ENCODE assay signal across 15 mouse cellular contexts in genomic region chr6:53497904-53498536, GRCm38 (mm10).
A peak's percentile ranks its signal among the peaks of the same experiment; 100 is the strongest.
DNase-seq lines count a peak whose midpoint lies in the region; ATAC-seq and TF ChIP-seq lines count a peak whose summit lies in the region.
"Had no signal": no experiment of that assay in that cellular context is flagged by ENCODE, and none has a peak within 500 bp of the region (broad histone marks: within the 10 kb centered on the region; RNA-seq: fewer than 3 reads in every experiment).

No protein-coding gene starts in this region.

- H3K4me1 ChIP-seq in lung, postnatal 0 days (ENCODE audit: insufficient read depth, low read depth, low read length), result no peaks in the 10 kb centered on the region
- H3K4me1 ChIP-seq in lung, adult 2 months (ENCODE audit: control insufficient read depth, insufficient read depth, low read length), result peaks cover 9% of the 10 kb centered on the region; the same call in 1 of the 2 replicates
- no peaks in the 10 kb centered on the region for H3K4me1 ChIP-seq in hindbrain, embryonic 16.5 days (ENCODE audit: control insufficient read depth, insufficient read depth, low read depth, low read length)
- H3K4me1 ChIP-seq: liver, embryonic 13.5 days had no signal

- no peak overlapping the region for H3ac ChIP-seq in myocyte (ENCODE audit: control insufficient read depth, insufficient read length)

- no peaks in the 10 kb centered on the region for H3K27me3 ChIP-seq in lung, postnatal 0 days (replicated peaks; ENCODE audit: insufficient read depth, low read length)
- H3K27me3 ChIP-seq in myocyte (ENCODE audit: control insufficient read depth, insufficient read depth, insufficient read length), result no peaks in the 10 kb centered on the region
- no peaks in the 10 kb centered on the region for H3K27me3 ChIP-seq in hindbrain, embryonic 16.5 days (replicated peaks; ENCODE audit: control insufficient read depth, insufficient read depth, low read length)
- H3K27me3 ChIP-seq: embryonic facial prominence, embryonic 12.5 days; liver, embryonic 13.5 days had no signal

- no peak overlapping the region for H3K9ac ChIP-seq in lung, postnatal 0 days (replicated peaks; ENCODE audit: low read depth)
- no peak overlapping the region for H3K9ac ChIP-seq in hindbrain, embryonic 16.5 days (ENCODE audit: low read depth, low read length)
- H3K9ac ChIP-seq: embryonic facial prominence, embryonic 12.5 days; liver, embryonic 13.5 days had no signal

- no peaks in the 10 kb centered on the region for H3K36me3 ChIP-seq in lung, postnatal 0 days (ENCODE audit: insufficient read depth, low read length)
- no peaks in the 10 kb centered on the region for H3K36me3 ChIP-seq in myocyte (ENCODE audit: control insufficient read depth, insufficient read depth)
- no peaks in the 10 kb centered on the region for H3K36me3 ChIP-seq in hindbrain, embryonic 16.5 days (ENCODE audit: control insufficient read depth, insufficient read depth, low read length)
- H3K36me3 ChIP-seq: embryonic facial prominence, embryonic 12.5 days; G1E; liver, embryonic 13.5 days had no signal

- peak; percentile 79 for DNase-seq in heart, adult 11 months
- no peak for DNase-seq in heart, adult 9 months (ENCODE audit: low spot score in 2 of 2)
- DNase-seq in lung, postnatal 0 days (ENCODE audit: low spot score), result peak; percentile 54
- no peak for DNase-seq in lung, adult 2 months
- no peak for DNase-seq in right cerebral cortex, postnatal 36 days (ENCODE audit: low spot score in 2 of 2)
- DNase-seq: adrenal gland, adult 8-10 months; cerebellum, adult 18-20 months; liver, embryonic 13.5 days had no signal

- ATAC-seq in lung, postnatal 0 days, result peak; percentile 37; the same call in 1 of the 2 replicates
- ATAC-seq in activated CD4-positive, CD25-positive, alpha-beta regulatory T cell, adult 4 months, result peak; percentile 87
- no peak for ATAC-seq in hindbrain, embryonic 16.5 days

- H3K4me2 ChIP-seq in lung, postnatal 0 days (replicated peaks; ENCODE audit: low read depth, low read length), result no peak overlapping the region
- H3K4me2 ChIP-seq in myocyte (ENCODE audit: low read depth), result no peak overlapping the region
- H3K4me2 ChIP-seq in hindbrain, embryonic 16.5 days (ENCODE audit: low read length), result no peak overlapping the region
- H3K4me2 ChIP-seq: embryonic facial prominence, embryonic 12.5 days; liver, embryonic 13.5 days; midbrain, embryonic 11.5 days had no signal

- H3K9me3 ChIP-seq in lung, postnatal 0 days (ENCODE audit: low read length), result no peaks in the 10 kb centered on the region
- no peaks in the 10 kb centered on the region for H3K9me3 ChIP-seq in hindbrain, embryonic 16.5 days (ENCODE audit: control insufficient read depth, low read length)
- H3K9me3 ChIP-seq: embryonic facial prominence, embryonic 12.5 days; liver, embryonic 13.5 days had no signal

- TF ChIP-seq EP300 in lung, postnatal 0 days (IDR thresholded peaks at IDR 0.05), result no peak

- no peak overlapping the region for H3K4me3 ChIP-seq in lung, postnatal 0 days (ENCODE audit: low read depth, low read length)
- no peak overlapping the region for H3K4me3 ChIP-seq in lung, adult 2 months (replicated peaks; ENCODE audit: extremely low read depth, low read depth, low read length)
- no peak overlapping the region for H3K4me3 ChIP-seq in myocyte
- no peak overlapping the region for H3K4me3 ChIP-seq in hindbrain, embryonic 16.5 days (ENCODE audit: low read length)
- H3K4me3 ChIP-seq: embryonic facial prominence, embryonic 12.5 days; layer of hippocampus, adult 2 months; liver, embryonic 13.5 days had no signal

- no peak for TF ChIP-seq CTCF in lung, postnatal 0 days (IDR thresholded peaks at IDR 0.05)
- TF ChIP-seq CTCF in lung, adult 2 months (IDR thresholded peaks at IDR 0.05; ENCODE audit: insufficient read depth, low read length), result no peak

- WGBS in lung, postnatal 0 days, result 83% methylated on average over 10 of the region's 10 CpGs
- WGBS in lung, adult 2 months, result 85% methylated on average over 10 of the region's 10 CpGs
- 86% methylated on average over 10 of the region's 10 CpGs for WGBS in hindbrain, embryonic 16.5 days

- no peak for TF ChIP-seq POLR2A in lung, adult 2 months (IDR thresholded peaks at IDR 0.05; ENCODE audit: borderline replicate concordance, extremely low read depth, low read depth, low read length)
- no peak for TF ChIP-seq POLR2A in myocyte (IDR thresholded peaks at IDR 0.05; ENCODE audit: insufficient read length, low read depth)

- no peak overlapping the region for H3K27ac ChIP-seq in lung, postnatal 0 days (ENCODE audit: low read length)
- H3K27ac ChIP-seq in hindbrain, embryonic 16.5 days (ENCODE audit: low read depth, low read length), result no peak overlapping the region
- H3K27ac ChIP-seq: embryonic facial prominence, embryonic 12.5 days; layer of hippocampus, adult 2 months; liver, embryonic 13.5 days had no signal

- no peaks in the 10 kb centered on the region for H3K79me2 ChIP-seq in myocyte (ENCODE audit: control insufficient read depth, insufficient read depth)

TF ChIP-seq in myocyte, 11 proteins besides CTCF, POLR2A, EP300 and RAD21:
- peak; percentile 42 for TF ChIP-seq SRF (IDR thresholded peaks at IDR 0.05; ENCODE audit: control insufficient read depth, insufficient read length, low read depth)
- TF ChIP-seq TCF3 (IDR thresholded peaks at IDR 0.05; ENCODE audit: insufficient read length, low read depth), result no peak

Comparison
In these comparisons a context has a peak if more than half of its experiments do, and no peak if none do; other contexts are left out.
1. DNase-seq: peak in heart, adult 11 months (single experiment) and lung, postnatal 0 days (single experiment); none in heart, adult 9 months (0 of 2), lung, adult 2 months (single experiment) and right cerebral cortex, postnatal 36 days (0 of 2).